Mouse (Mus musculus) heart, postnatal 36 days (tissue): ENCODE data around the gene Gm28035. TPM values are rescaled to one million over a fixed set of nuclear protein-coding genes. Genes with fewer than 3 reads are reported as not detected.

Source experiments
- DNase-seq, 2 experiments: peaks; one replicate each; pipeline ENCODE4 v3.0.0; 2021 to 2022
- intact Hi-C: fragments of 180-260 bp; cut with DNase I; formaldehyde crosslinking; loops from one replicate; pipeline ENCODE4 v1.15.1; 2025
- total RNA-seq, 2 experiments: library from RNA; stranded (reverse); gene quantifications; 2 replicates each; pipeline ENCODE4 v1.2.3; 2021

The Gm28035 gene
- 1 to 10 TPM; 4.5 to 5.5 TPM for total RNA-seq

- DNase-seq, result no peak
- intact Hi-C loops, result no loop called here
Observed at GRCm38 (mm10) chr2:30240267-30240666, at the start of gene Gm28035. Gene Gm28035, plus strand, starts transcription at chr2:30240567.

- no peak for DNase-seq
- intact Hi-C loops, result no loop called here
Observed at GRCm38 (mm10) chr2:30191790-30192580, 48.4 kb upstream of the Gm28035 start.

- no peak for DNase-seq
Observed at GRCm38 (mm10) chr2:30194656-30195055, 45.7 kb upstream of the Gm28035 start.

GRCm38 (mm10) chr2:30198021-30198420, 42.3 kb upstream of the Gm28035 start:
- intact Hi-C loops, result no loop called here

More at GRCm38 (mm10) chr2:30194656-30195055, 45.7 kb upstream of the Gm28035 start:
- intact Hi-C loops, result no loop called here

GRCm38 (mm10) chr2:30199984-30200383, 40.4 kb upstream of the Gm28035 start:
- no peak for DNase-seq
- intact Hi-C loops, result no loop called here

More at GRCm38 (mm10) chr2:30198021-30198420, 42.3 kb upstream of the Gm28035 start:
- no peak for DNase-seq

GRCm38 (mm10) chr2:30200388-30200925, 39.9 kb upstream of the Gm28035 start:
- intact Hi-C loops, result no loop called here
- DNase-seq, result no peak

- intact Hi-C loops, result loop anchor here (2.0 kb wide), 1 partner anchor 25 kb away; the partner anchor contains the start of gene Spout1
- no peak for DNase-seq
Observed at GRCm38 (mm10) chr2:30203439-30203838, 36.9 kb upstream of the Gm28035 start.

GRCm38 (mm10) chr2:30205255-30205628, 35.1 kb upstream of the Gm28035 start:
- intact Hi-C loops, result loop anchor here (2.0 kb wide), 1 partner anchor 66 kb away; no protein-coding TSS in a partner anchor
- DNase-seq, result peak in 1 of 2 experiments; percentile 44

- DNase-seq, result peak; percentile 94 to 96
- intact Hi-C loops, result loop anchor here (1.0 to 2.0 kb wide), 2 partner anchors 32 to 65 kb away; partner anchors contain the start of gene Lrrc8a
Observed at GRCm38 (mm10) chr2:30205629-30206357, 34.6 kb upstream of the Gm28035 start, which contains the start of gene Kyat1. Gene Kyat1, minus strand, starts transcription at chr2:30205847.

- no peak for DNase-seq
- intact Hi-C loops, result no loop called here
Observed at GRCm38 (mm10) chr2:30207401-30207800, 33.0 kb upstream of the Gm28035 start.

GRCm38 (mm10) chr2:30207886-30208285, 32.5 kb upstream of the Gm28035 start:
- DNase-seq, result no peak
- intact Hi-C loops, result no loop called here

- no peak for DNase-seq
- intact Hi-C loops, result no loop called here
Observed at GRCm38 (mm10) chr2:30211408-30212168, 28.8 kb upstream of the Gm28035 start.

GRCm38 (mm10) chr2:30212169-30212545, 28.2 kb upstream of the Gm28035 start:
- no peak for DNase-seq
- intact Hi-C loops, result no loop called here

- DNase-seq, result no peak
- intact Hi-C loops, result no loop called here
Observed at GRCm38 (mm10) chr2:30212951-30213350, 27.4 kb upstream of the Gm28035 start.

GRCm38 (mm10) chr2:30214745-30215144, 25.6 kb upstream of the Gm28035 start:
- DNase-seq, result no peak
- intact Hi-C loops, result no loop called here

- intact Hi-C loops, result no loop called here
- DNase-seq, result peak; percentile 22 to 32
Observed at GRCm38 (mm10) chr2:30215493-30215892, 24.9 kb upstream of the Gm28035 start.

- no peak for DNase-seq
- intact Hi-C loops, result no loop called here
Observed at GRCm38 (mm10) chr2:30216293-30216692, 24.1 kb upstream of the Gm28035 start.

- no peak for DNase-seq
Observed at GRCm38 (mm10) chr2:30235593-30235992, 4.8 kb upstream of the Gm28035 start.

GRCm38 (mm10) chr2:30236426-30237198, 3.8 kb upstream of the Gm28035 start:
- DNase-seq, result no peak
- intact Hi-C loops, result loop anchor here (1.0 kb wide), 3 partner anchors 30 to 58 kb away; partner anchors contain the start of gene Spout1

More at GRCm38 (mm10) chr2:30235593-30235992, 4.8 kb upstream of the Gm28035 start:
- intact Hi-C loops, result no loop called here
